Mouse (Mus musculus) layer of hippocampus, postnatal 36 days (tissue): Measurements from ENCODE around the gene Krcc1. TPM values are rescaled to one million over a fixed set of nuclear protein-coding genes. Genes with fewer than 3 reads are reported as not detected.
A peak's percentile ranks its signal among the peaks of the same experiment; 100 is the strongest.
"Not testable (repeated sequence)": the region's sequence is repeated elsewhere in the genome, so short reads cannot be mapped to it uniquely, and the experiment has no call there.

ENCODE experiments used
- DNase-seq, 2 experiments: peaks; one replicate each; pipeline ENCODE4 v3.0.0; 2022
- total RNA-seq, 2 experiments: library from RNA; stranded (reverse); gene quantifications; 2 replicates each; pipeline ENCODE4 v1.2.3; 2021

Gene Krcc1
- total RNA-seq, 2 experiments from 2014 or later = 17.2 to 17.4 TPM

DNA sequence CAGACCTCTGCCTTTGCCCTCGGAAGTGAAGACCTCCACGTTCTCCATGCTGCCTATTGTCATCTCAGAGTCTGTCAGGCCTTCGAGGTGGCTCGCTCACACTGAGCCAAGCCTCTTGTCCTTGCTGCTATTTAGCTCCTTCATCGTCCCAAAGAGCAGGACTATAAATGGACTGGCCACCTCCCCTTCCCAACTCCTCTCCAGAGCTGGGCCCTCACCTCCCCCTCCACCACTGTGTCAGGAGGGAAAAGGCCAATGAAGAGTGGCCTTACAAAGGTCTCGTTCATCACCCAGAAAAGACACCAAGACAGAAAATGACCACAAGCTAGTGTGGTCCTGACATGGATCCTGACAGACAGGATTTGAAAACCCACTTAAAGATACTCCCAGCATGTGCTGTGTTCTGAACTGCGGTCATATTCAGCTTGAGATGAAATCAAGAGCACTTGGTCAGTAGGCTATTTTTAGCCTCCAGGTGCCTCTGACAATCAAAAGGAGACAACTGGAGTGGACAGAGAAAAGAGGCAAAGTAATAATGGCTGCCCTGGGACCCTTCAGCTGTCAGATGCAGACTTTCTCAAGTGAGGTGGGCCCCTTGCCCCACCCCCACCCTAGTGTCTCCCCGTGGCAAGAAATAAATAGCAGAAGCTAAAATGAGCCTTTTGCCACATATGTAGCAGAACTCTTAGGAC is 9.2 kb upstream of the Krcc1 start:
- no peak for DNase-seq

- not testable (repeated sequence) for DNase-seq
Observed at GRCm38 (mm10) chr6:71267603-71268002, 3.9 kb upstream of the Krcc1 start.

DNA sequence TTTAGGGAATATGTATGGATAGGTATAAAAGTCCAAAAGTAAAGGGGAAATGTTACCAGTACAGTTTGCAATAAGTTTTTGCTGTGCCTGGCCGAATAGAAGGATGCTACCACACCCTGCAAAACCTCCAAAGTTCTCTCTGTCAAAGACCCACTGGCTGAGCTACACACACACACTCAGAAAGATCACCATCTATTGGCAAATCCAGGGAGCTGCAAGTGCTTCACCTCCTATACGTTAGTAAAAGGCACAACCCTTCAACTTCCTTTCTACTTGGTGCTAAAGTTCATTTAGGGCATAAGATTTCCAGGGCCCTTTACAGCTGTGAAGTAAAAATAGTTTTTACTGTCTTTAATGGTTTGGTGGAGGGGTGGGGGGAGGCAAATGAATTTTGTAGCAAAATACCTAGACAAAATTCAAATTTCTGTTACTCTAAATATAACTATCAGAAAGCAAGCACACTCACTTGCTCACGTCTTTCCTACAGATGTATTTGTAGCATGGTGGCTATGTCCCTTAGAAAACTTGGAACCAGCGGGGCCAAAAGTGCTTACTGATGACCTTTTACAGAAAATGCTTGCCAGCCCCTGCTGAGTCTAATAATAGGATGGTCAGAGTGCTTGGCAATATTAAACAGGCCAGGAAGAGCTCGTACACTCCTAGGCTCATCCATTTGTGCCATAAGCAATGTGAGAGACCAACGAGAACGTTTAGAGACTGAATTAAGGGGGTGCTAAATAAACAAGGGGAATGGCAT is 2.4 kb upstream of the Krcc1 start:
- no peak for DNase-seq

DNA sequence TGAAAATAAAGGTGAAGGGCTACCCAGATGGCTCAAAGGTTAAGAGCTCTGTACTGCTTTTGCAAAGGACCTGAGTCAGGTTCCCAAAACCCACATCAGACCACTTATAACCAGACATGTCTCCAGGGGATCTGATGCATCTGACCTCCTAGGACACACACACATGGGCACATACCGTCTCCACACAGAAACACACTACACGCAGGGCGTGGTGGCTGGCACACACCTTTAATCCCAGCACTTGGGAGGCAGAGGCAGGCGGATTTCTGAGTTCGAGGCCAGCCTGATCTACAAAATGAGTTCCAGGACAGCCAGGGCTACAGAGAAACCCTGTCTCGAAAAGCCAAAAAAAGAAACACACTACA is 1.8 kb upstream of the Krcc1 start:
- DNase-seq = not testable (repeated sequence)

GRCm38 (mm10) chr6:71270301-71271056 is 998 bp upstream of the Krcc1 start:
- DNase-seq = peak; percentile 3 to 13

- no peak for DNase-seq
Observed at GRCm38 (mm10) chr6:71271057-71271388, 454 bp upstream of the Krcc1 start.

DNA sequence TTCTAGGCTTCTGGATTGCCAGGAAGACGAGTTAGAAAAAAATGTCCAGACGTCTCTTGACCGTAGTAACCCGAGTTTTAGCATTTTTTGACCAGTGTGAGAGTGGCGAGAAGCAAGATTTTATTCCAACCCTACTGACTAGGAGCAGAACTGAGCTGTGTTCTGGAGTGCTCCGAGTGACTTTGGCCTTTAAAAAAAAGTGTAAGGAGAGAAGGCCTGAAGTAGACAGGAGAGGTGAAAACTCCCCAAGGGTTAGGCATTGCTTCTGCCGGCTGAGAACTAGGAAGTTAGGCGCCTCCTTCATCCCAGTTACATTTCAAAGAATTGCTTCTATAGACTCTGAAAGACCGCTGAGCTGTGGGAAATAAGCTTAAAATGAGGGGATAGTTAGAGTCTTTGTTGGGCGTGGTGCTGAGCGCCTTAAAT is 852 bp downstream of the Krcc1 start:
- DNase-seq = no peak

- DNase-seq = no peak
Observed at GRCm38 (mm10) chr6:71273715-71274114, 2.2 kb downstream of the Krcc1 start.

DNA sequence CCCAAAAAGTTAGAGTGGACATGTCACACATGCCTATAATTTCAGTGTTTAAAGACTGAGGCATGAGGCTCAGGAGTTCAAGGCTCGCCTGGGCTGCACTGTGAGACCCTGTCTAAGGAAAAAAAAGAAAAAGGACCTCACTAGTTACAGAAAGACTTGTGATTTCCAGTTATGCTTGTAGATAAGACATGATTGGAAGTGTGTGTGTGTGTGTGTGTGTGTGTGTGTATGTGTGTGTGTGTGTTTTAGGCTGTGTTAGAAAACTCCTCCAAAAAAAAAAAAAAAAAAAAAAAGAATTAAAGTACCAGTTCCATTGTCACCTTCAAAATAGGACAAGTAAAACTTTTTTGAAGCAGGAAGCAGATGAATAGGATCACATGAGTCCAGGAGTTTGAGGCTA is 3.1 kb downstream of the Krcc1 start:
- DNase-seq = no peak

GRCm38 (mm10) chr6:71279418-71279817 is 7.9 kb downstream of the Krcc1 start:
- no peak for DNase-seq

DNA sequence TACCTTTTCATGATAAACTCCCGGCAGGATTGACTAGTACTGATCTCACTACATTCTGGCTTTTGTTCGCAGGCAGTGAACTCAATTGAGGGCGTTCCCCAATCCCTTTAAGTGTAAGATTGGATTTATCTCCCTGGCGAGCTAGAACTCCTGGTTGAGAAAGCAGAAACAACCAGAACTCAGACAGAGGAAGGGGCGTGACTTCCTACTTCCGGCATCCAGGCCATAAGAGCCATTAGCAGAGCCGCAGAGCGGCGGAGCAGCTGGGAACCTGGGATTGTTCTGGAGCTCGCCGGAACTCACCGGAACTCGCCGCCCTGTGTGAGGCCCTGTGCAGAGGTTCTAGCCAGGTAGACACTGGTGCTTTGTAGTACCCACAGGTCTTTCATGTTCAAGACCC is 22.0 kb downstream of the Krcc1 start:
- DNase-seq = no peak

DNA sequence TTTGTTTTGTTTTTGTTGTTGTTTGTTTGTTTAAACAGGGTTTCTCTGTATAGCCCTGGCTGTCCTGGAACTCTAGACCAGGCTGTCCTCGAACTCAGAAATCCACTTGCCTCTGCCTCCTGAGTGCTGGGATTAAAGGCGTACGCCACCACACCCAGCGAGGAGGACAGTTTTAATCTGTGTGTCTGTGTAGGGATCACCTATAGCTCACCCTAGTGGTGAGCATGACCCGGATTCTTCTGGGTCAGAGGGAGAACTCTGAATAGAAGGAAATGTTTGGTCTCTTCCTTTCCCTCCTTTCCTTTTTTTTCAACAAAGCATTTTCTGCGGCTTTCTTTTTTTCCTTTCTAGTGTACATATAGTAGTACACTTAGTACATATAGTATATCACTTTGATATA is 23.8 kb downstream of the Krcc1 start:
- DNase-seq = no peak

DNA sequence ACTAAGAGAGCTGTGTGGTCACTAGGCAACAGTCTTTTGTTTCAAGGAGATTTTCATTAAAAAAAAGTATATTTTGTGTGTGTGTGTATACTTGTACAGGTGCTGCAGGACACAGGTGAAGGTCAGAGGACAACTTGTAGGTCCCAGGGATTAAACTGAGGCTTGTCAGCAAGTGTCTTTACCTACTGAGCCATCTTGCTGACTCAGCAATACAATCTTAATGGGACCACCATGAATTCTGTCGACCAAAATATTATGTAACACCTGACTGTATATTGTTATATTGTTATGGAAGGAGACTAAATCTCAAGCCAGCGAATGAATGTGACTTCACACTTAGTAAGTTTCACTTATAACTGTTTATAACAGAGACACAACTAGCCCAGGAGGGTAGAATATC is 26.6 kb downstream of the Krcc1 start:
- no peak for DNase-seq

GRCm38 (mm10) chr6:71298751-71299150 is 27.3 kb downstream of the Krcc1 start:
- no peak for DNase-seq

- DNase-seq = no peak
Observed at GRCm38 (mm10) chr6:71302097-71302731, 30.7 kb downstream of the Krcc1 start.

DNA sequence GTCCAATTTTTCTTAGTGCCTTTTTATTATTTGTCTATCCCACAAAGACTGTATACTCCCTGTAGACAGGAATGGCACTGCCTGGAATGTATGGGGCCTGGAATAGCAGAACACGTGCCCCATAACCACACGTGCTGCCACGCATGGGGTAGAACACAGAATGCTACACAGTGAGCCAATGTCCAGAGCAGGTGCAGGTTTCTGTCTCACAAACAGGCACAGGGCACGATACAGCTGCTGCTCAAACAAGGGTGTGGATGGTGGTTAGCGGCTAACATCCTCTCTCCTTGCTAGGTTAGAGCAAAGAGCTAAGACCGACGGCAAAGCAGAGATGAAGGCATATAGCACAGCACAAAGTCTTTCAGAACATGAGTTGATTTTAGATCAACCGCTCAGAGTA is 36.0 kb downstream of the Krcc1 start:
- DNase-seq = no peak

- no peak for DNase-seq
Observed at GRCm38 (mm10) chr6:71321826-71322283, 50.4 kb downstream of the Krcc1 start, which contains the start of gene Smyd1. Gene Smyd1 (minus strand): TSS chr6:71322233.

DNA sequence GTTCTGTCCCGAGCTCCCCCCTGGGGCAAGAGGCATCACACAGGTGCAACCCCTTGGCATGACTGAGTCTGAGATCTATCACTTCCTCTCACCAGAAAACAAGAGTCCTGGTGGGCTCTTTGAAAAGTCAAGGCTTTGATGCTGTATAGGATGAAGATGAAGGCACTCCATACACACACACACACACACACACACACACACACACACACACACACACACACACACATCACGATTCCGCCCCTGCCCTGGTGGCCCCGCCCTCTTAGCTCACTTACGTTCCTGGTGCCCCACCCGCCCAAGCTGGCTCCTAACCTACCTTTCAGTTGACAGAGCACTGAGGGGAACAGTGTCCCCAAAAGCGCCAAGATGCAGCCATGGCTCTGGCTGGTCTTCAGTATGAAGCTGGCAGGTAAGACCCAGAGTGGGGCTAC is 51.0 kb downstream of the Krcc1 start, which contains the start of gene Cd8b1:
Cd8b1 (plus strand) TSS at position 298 of the 431 bp plus-strand sequence.
- no peak for DNase-seq

DNA sequence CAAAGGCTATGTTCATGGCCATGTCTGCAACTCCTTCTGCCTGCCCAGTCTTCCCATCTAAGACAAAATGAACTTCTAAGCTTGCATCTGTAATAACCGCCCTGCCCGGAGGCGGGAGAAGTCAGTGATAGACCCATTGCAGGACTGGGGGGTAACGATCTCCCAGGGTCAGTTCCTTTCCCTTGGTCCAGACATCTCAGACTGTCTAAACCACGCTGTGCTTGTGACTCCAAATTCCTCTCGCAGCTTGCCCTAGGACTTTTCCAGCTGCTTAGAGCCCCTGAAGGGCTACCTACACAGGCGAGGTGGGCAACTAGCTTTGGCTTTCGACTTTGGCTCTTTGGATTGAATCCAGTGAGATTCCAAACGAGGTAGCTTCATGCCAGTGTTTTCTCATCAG is 53.3 kb downstream of the Krcc1 start:
- no peak for DNase-seq

DNA sequence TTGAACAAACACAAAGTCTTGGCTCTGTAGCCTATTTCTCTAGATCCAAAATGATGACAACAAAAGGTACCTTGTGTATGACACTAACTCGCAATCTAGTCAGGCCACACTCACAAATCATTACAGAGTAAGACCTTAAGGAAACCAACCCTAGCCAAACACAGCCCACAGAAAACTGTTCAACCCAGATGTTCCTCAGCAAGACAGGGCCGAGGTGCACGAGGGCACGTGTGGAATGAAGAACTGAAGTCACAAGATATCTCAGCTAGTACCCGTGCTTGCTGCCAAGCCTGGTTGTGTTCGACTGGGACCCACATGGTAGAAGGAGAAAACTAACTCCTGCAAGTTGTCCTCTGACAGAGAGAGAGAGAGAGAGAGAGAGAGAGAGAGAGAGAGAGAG is 58.4 kb downstream of the Krcc1 start:
- no peak for DNase-seq

DNA sequence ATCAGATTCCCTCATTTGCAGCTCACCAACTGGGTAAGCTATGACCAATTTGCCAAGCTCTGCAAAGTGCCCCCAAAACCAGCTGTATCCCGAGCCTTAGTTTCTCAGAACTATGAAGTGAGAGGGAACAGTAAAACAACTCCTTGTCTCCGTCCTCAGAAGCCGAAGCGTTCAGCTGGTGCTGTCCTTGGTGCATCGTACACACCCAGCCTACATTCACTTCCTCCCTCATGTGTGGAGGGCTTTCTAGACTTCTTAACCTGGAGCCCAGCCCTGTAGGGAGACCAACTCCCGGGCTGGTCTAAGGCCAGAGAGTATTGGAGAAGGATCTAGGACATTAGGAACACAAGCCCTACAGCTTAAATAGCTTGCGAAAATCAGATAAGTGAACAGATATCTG is 59.0 kb downstream of the Krcc1 start:
- DNase-seq = no peak

DNA sequence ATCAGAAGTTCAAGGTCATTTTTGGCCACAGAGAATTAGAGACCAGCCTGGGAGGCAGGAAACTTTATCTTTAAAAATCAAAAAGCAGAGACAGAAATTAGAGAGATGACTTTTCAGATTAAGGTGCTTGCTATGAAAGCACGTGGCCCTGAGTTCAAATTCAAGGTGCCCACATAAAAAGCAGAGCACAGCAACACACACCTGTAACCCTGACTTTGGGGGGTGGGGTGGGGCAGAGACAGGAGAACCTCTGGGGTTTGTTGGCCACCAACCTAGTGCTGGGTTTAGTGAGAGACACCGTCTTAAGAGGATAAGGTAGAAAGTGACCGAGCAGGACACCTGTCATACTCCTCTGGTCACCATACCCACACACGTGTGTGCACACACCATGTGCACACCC is 60.0 kb downstream of the Krcc1 start:
- not testable (repeated sequence) for DNase-seq
